ENCODE assay signal across 11 mouse cellular contexts in the genomic region with DNA sequence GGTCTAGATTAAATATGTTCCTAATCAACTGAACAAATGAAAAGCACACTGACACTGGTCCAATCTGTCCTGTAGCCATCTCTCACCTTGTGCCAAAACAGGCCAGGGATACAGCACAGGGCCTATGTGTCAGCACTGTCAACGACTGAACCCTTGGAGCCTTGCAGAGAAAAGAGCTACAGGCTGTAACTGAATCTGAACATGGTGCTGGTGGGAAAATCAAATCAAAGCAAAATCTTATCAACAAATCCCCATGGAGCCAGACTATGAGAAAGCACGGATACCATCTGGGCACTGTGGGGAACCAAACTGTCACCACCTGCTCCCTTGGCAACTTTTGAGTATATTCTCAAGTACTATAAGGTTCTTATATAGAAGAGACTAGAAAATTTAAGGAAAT. TPM values are rescaled to one million over a fixed set of nuclear protein-coding genes. Genes with fewer than 3 reads are reported as not detected.
A peak's percentile ranks its signal among the peaks of the same experiment; 100 is the strongest.
DNase-seq lines count a peak whose midpoint lies in the region; ATAC-seq lines count a peak whose summit lies in the region.
"Had no signal": no experiment of that assay in that cellular context is flagged by ENCODE, and none has a peak within 500 bp of the region (broad histone marks: within the 10 kb centered on the region; RNA-seq: fewer than 3 reads in every experiment).

No protein-coding gene starts in this region.

- peak; percentile 87 for DNase-seq in cerebellum, adult 11-12 months
- DNase-seq in cerebellum, postnatal 25 days, result peak; percentile 87
- DNase-seq in left cerebral cortex, postnatal 14 days (ENCODE audit: low spot score in 2 of 2), result peak; percentile 38 to 52
- DNase-seq in kidney, adult 18-20 months, result no peak
- DNase-seq: heart, postnatal 10 days; kidney, adult 11 months; thymus, postnatal 25 days had no signal

- peaks cover 11% of the 10 kb centered on the region for H3K4me1 ChIP-seq in hindbrain, embryonic 16.5 days (ENCODE audit: control insufficient read depth, insufficient read depth, low read depth, low read length)
- 0 out of 2 replicates have a peak, but pooled peaks cover 11% of the 10 kb centered on the region for H3K4me1 ChIP-seq in hindbrain, embryonic 13.5 days (replicated peaks)
- H3K4me1 ChIP-seq in intestine, embryonic 15.5 days (replicated peaks), result peaks cover 8% of the 10 kb centered on the region; the same call in 1 of the 2 replicates

- no peaks in the 10 kb centered on the region for H3K27me3 ChIP-seq in hindbrain, embryonic 16.5 days (replicated peaks; ENCODE audit: control insufficient read depth, insufficient read depth, low read length)
- H3K27me3 ChIP-seq in hindbrain, embryonic 13.5 days, result no peaks in the 10 kb centered on the region
- H3K27me3 ChIP-seq in intestine, embryonic 15.5 days (replicated peaks), result no peaks in the 10 kb centered on the region
- H3K27me3 ChIP-seq: megakaryocyte, embryonic 14.5 days had no signal

- no peak overlapping the region for H3K27ac ChIP-seq in hindbrain, embryonic 16.5 days (ENCODE audit: low read depth, low read length)
- H3K27ac ChIP-seq in hindbrain, embryonic 13.5 days, result no peak overlapping the region
- no peak overlapping the region for H3K27ac ChIP-seq in intestine, embryonic 15.5 days

- H3K9me3 ChIP-seq in hindbrain, embryonic 16.5 days (ENCODE audit: control insufficient read depth, low read length), result no peaks in the 10 kb centered on the region
- no peaks in the 10 kb centered on the region for H3K9me3 ChIP-seq in hindbrain, embryonic 13.5 days
- H3K9me3 ChIP-seq in intestine, embryonic 15.5 days, result no peaks in the 10 kb centered on the region
- H3K9me3 ChIP-seq: megakaryocyte, embryonic 14.5 days had no signal

- no peak overlapping the region for H3K9ac ChIP-seq in hindbrain, embryonic 16.5 days (ENCODE audit: low read depth, low read length)
- no peak overlapping the region for H3K9ac ChIP-seq in hindbrain, embryonic 13.5 days
- no peak overlapping the region for H3K9ac ChIP-seq in intestine, embryonic 15.5 days

- intact Hi-C loops in left cerebral cortex, postnatal 14 days (cut with DNase I), result no loop called here

- H3K4me3 ChIP-seq in hindbrain, embryonic 16.5 days (ENCODE audit: low read length), result no peak overlapping the region
- H3K4me3 ChIP-seq in hindbrain, embryonic 13.5 days, result no peak overlapping the region
- H3K4me3 ChIP-seq in intestine, embryonic 15.5 days (replicated peaks), result no peak overlapping the region
- H3K4me3 ChIP-seq: megakaryocyte, embryonic 14.5 days had no signal

- H3K4me2 ChIP-seq in hindbrain, embryonic 16.5 days (ENCODE audit: low read length), result no peak overlapping the region
- H3K4me2 ChIP-seq in hindbrain, embryonic 13.5 days, result no peak overlapping the region
- no peak overlapping the region for H3K4me2 ChIP-seq in intestine, embryonic 15.5 days (replicated peaks)

- no peaks in the 10 kb centered on the region for H3K36me3 ChIP-seq in hindbrain, embryonic 16.5 days (ENCODE audit: control insufficient read depth, insufficient read depth, low read length)
- no peaks in the 10 kb centered on the region for H3K36me3 ChIP-seq in hindbrain, embryonic 13.5 days
- H3K36me3 ChIP-seq in intestine, embryonic 15.5 days, result no peaks in the 10 kb centered on the region

- peak; percentile 71; the same call in 1 of the 2 replicates for ATAC-seq in hindbrain, embryonic 16.5 days
- no peak for ATAC-seq in hindbrain, embryonic 13.5 days (ENCODE audit: low FRiP score)
- no peak for ATAC-seq in intestine, embryonic 15.5 days

- WGBS in hindbrain, embryonic 16.5 days, result 31% methylated on average over 2 of the region's 2 CpGs
- 37% methylated on average over 2 of the region's 2 CpGs for WGBS in hindbrain, embryonic 13.5 days
- WGBS in intestine, embryonic 15.5 days, result 57% methylated on average over 2 of the region's 2 CpGs

RNA-seq across cellular contexts. Expression of a gene that starts 19.5 kb away (rescaled TPM):
- 7.4 and 8.1 TPM in 2 replicates for polyA plus RNA-seq in hindbrain, embryonic 16.5 days (2015; fragmentation: Nextera tagmentation; extraction: Ambion mirVana)
- polyA plus RNA-seq in hindbrain, embryonic 13.5 days (2015; fragmentation: Nextera tagmentation; extraction: Ambion mirVana), result 6.7 and 7.1 TPM in 2 replicates
- 10 to 100 TPM; 22.1 to 23.9 TPM for total RNA-seq in left cerebral cortex, postnatal 14 days (2021)
- polyA plus RNA-seq in intestine, embryonic 15.5 days (2015; fragmentation: Nextera tagmentation; extraction: Ambion mirVana), result 9.0 and 9.6 TPM in 2 replicates
